Mouse (Mus musculus): ENCODE results near the gene Tnip1.
"Not testable (repeated sequence)": the region's sequence is repeated elsewhere in the genome, so short reads cannot be mapped to it uniquely, and the experiment has no call there.

The Tnip1 gene

GRCm38 (mm10) chr11:54911671-54912502 lies 50.8 kb downstream of the Tnip1 start:
- in situ Hi-C loops (cut with MboI, MseI): no loop called here

- in situ Hi-C loops (cut with MboI, MseI): no loop called here
These were observed 51.5 kb downstream of the Tnip1 start for GRCm38 (mm10) chr11:54911201-54911600.

GRCm38 (mm10) chr11:54910081-54910665 lies 52.5 kb downstream of the Tnip1 start:
- in situ Hi-C loops (cut with MboI, MseI): no loop called here

GRCm38 (mm10) chr11:54909273-54909672 lies 53.4 kb downstream of the Tnip1 start:
- in situ Hi-C loops (cut with MboI, MseI): no loop called here

- in situ Hi-C loops (cut with MboI, MseI): no loop called here
These were observed 55.5 kb downstream of the Tnip1 start for GRCm38 (mm10) chr11:54907259-54907658.

- in situ Hi-C loops (cut with MboI, MseI): no loop called here
These were observed 56.3 kb downstream of the Tnip1 start for GRCm38 (mm10) chr11:54906466-54906865.

- in situ Hi-C loops (cut with MboI, MseI): no loop called here
These were observed 56.8 kb downstream of the Tnip1 start for GRCm38 (mm10) chr11:54905931-54906330.

- in situ Hi-C loops (cut with MboI, MseI): no loop called here
These were observed 57.6 kb downstream of the Tnip1 start for GRCm38 (mm10) chr11:54905086-54905485.

GRCm38 (mm10) chr11:54903940-54904706 lies 58.6 kb downstream of the Tnip1 start:
- in situ Hi-C loops (cut with MboI, MseI): no loop called here

- in situ Hi-C loops (cut with MboI, MseI): no loop called here
These were observed 59.4 kb downstream of the Tnip1 start for GRCm38 (mm10) chr11:54903339-54903738.

- in situ Hi-C loops (cut with MboI, MseI): no loop called here
These were observed 60.1 kb downstream of the Tnip1 start, which contains the start of gene Gpx3 for GRCm38 (mm10) chr11:54902333-54903323. Gene Gpx3, plus strand, starts transcription at chr11:54902453.

- in situ Hi-C loops (cut with MboI, MseI): no loop called here
These were observed 63.1 kb downstream of the Tnip1 start for GRCm38 (mm10) chr11:54899657-54900056.

- in situ Hi-C loops (cut with MboI, MseI): no loop called here
These were observed 65.2 kb downstream of the Tnip1 start for GRCm38 (mm10) chr11:54897470-54897869.

GRCm38 (mm10) chr11:54896646-54897045 lies 66.1 kb downstream of the Tnip1 start:
- in situ Hi-C loops (cut with MboI, MseI): not testable (repeated sequence)

- in situ Hi-C loops (cut with MboI, MseI): no loop called here
These were observed 68.1 kb downstream of the Tnip1 start for GRCm38 (mm10) chr11:54894589-54894988.

GRCm38 (mm10) chr11:54892091-54892490 lies 70.6 kb downstream of the Tnip1 start:
- in situ Hi-C loops (cut with MboI, MseI): no loop called here

- in situ Hi-C loops (cut with MboI, MseI): no loop called here
These were observed 71.4 kb downstream of the Tnip1 start for GRCm38 (mm10) chr11:54891341-54891740.

GRCm38 (mm10) chr11:54887927-54888326 lies 74.8 kb downstream of the Tnip1 start:
- in situ Hi-C loops (cut with MboI, MseI): loop anchor here (10.0 kb wide), 1 partner anchor 97 kb away; no protein-coding TSS in a partner anchor

GRCm38 (mm10) chr11:54885406-54885805 lies 77.3 kb downstream of the Tnip1 start:
- in situ Hi-C loops (cut with MboI, MseI): loop anchor here (10.0 kb wide), 1 partner anchor 99 kb away; no protein-coding TSS in a partner anchor

GRCm38 (mm10) chr11:54884937-54885336 lies 77.8 kb downstream of the Tnip1 start:
- in situ Hi-C loops (cut with MboI, MseI): loop anchor here (10.0 kb wide), 1 partner anchor 100 kb away; no protein-coding TSS in a partner anchor

Data from T-helper 1 cell (primary cell).